Mouse (Mus musculus) myocyte (in vitro differentiated cells): ENCODE results near the gene Hist1h2af. TPM values are rescaled to one million over a fixed set of nuclear protein-coding genes. Genes with fewer than 3 reads are reported as not detected.
"Not testable (repeated sequence)": the region's sequence is repeated elsewhere in the genome, so short reads cannot be mapped to it uniquely, and the experiment has no call there.

Source experiments
- H3K27me3 ChIP-seq: one replicate; pipeline ENCODE4 v1.6.1; 2011; ENCODE audit not compliant: control insufficient read depth, insufficient read depth, insufficient read length
- H3K36me3 ChIP-seq: one replicate; pipeline ENCODE4 v1.6.1; 2011; ENCODE audit not compliant: control insufficient read depth, insufficient read depth
- H3K4me2 ChIP-seq: one replicate; pipeline ENCODE4 v1.6.1; 2011; ENCODE audit warnings: low read depth, control low read depth
- H3K4me3 ChIP-seq: one replicate; pipeline ENCODE4 v1.5.1; 2011; ENCODE audit warnings: mild to moderate bottlenecking, control low read depth, moderate library complexity
- H3K79me2 ChIP-seq: one replicate; pipeline ENCODE4 v1.6.1; 2011; ENCODE audit not compliant: control insufficient read depth, insufficient read depth
- H3ac ChIP-seq: one replicate; pipeline ENCODE4 v1.6.1; 2011; ENCODE audit not compliant: control insufficient read depth, insufficient read length
- CEBPB ChIP-seq: IDR thresholded peaks from 2 replicates; pipeline ENCODE4 v1.6.1; 2011; ENCODE audit warnings: mild to moderate bottlenecking, moderate library complexity; ENCODE audit not compliant: poor library complexity, insufficient read depth, severe bottlenecking
- E2F4 ChIP-seq: IDR thresholded peaks from one replicate; pipeline ENCODE4 v1.6.1; 2011; ENCODE audit warnings: mild to moderate bottlenecking, control low read depth, moderate library complexity; ENCODE audit not compliant: insufficient read depth
- MAX ChIP-seq: IDR thresholded peaks from one replicate; pipeline ENCODE4 v1.6.1; 2011; ENCODE audit warnings: low read depth, mild to moderate bottlenecking, control low read depth
- MYOD1 ChIP-seq, 3 experiments: IDR thresholded peaks; one replicate each; pipeline ENCODE4 v1.6.1; 2011; ENCODE audit warnings: control low read depth in 2 of 3, low read depth in 2 of 3, mild to moderate bottlenecking in 2 of 3, moderate library complexity in 1 of 3; ENCODE audit not compliant: insufficient read length in 2 of 3, control insufficient read depth in 1 of 3
- MYOG ChIP-seq, 3 experiments: IDR thresholded peaks; one replicate each; pipeline ENCODE4 v1.6.1; 2011; ENCODE audit warnings: control low read depth in 2 of 3, low read depth in 2 of 3, mild to moderate bottlenecking in 2 of 3; ENCODE audit not compliant: insufficient read length in 2 of 3, control insufficient read depth in 1 of 3, insufficient read depth in 1 of 3
- POLR2A ChIP-seq: IDR thresholded peaks from one replicate; pipeline ENCODE4 v1.6.1; 2011; ENCODE audit warnings: low read depth, mild to moderate bottlenecking, control low read depth, moderate library complexity; ENCODE audit not compliant: insufficient read length
- POLR2AphosphoS2 ChIP-seq: IDR thresholded peaks from one replicate; pipeline ENCODE4 v1.6.1; 2011; ENCODE audit warnings: low read depth, control low read depth; ENCODE audit not compliant: insufficient read length
- REST ChIP-seq: IDR thresholded peaks from one replicate; pipeline ENCODE4 v1.6.1; 2011; ENCODE audit warnings: mild to moderate bottlenecking, control low read depth, moderate library complexity; ENCODE audit not compliant: insufficient read depth, insufficient read length
- SRF ChIP-seq: IDR thresholded peaks from one replicate; pipeline ENCODE4 v1.6.1; 2011; ENCODE audit warnings: low read depth; ENCODE audit not compliant: control insufficient read depth, insufficient read length
- TCF12 ChIP-seq: IDR thresholded peaks from one replicate; pipeline ENCODE4 v1.6.1; 2011; ENCODE audit warnings: mild to moderate bottlenecking, control low read depth; ENCODE audit not compliant: poor library complexity, insufficient read depth, severe bottlenecking
- USF1 ChIP-seq: IDR thresholded peaks from one replicate; pipeline ENCODE4 v1.6.1; 2011; ENCODE audit warnings: low read depth, mild to moderate bottlenecking, control low read depth, moderate library complexity
- polyA plus RNA-seq: library from polyadenylated mRNA; unstranded; fragments of >200 nt; fragmentation: generic; extraction: Trizol; gene quantifications from one replicate; pipeline ENCODE4 v1.2.1, GENCODE M21; 2012; ENCODE audit warnings: missing spikeins

The Hist1h2af gene
- polyA plus RNA-seq, 1 experiment: 24.4 TPM

DNA sequence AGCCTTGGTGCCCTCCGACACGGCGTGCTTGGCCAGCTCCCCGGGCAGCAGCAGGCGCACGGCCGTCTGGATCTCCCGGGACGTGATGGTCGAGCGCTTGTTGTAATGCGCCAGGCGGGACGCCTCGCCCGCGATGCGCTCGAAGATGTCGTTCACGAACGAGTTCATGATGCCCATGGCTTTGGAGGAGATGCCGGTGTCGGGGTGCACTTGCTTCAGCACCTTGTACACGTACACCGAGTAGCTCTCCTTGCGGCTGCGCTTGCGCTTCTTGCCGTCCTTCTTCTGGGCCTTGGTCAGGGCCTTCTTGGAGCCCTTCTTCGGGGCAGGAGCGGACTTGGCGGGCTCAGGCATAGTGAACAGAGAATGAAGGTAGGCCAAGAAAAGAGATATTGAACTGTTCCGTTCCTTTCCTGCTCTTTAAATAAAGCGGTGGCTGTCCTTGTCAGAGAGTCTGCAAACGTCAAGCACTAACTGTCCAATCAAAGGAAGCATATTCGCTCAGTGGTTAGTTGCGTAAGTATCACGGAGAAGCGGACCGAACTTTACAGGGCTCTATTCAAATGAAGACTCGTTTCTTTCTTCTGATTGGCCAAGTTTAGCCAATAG lies 9.4 kb downstream of the Hist1h2af start, which contains the start of gene Hist1h2bh:
Gene Hist1h2bh (minus strand): TSS at position 394 of the 609 bp plus-strand sequence.
- Histone ChIP-seq H3K4me2 (peak within 1 kb of the TSS; percentile 91), H3K4me3 (peak within 1 kb of the TSS; percentile 37)
- H3K36me3 ChIP-seq, H3K79me2 ChIP-seq, H3K27me3 ChIP-seq, H3ac ChIP-seq: not testable (repeated sequence)
- TF ChIP-seq E2F4 (peak; percentile 68), POLR2A (peak; percentile 65), CEBPB (peak; percentile 95), POLR2AphosphoS2 (peak; percentile 91)

DNA sequence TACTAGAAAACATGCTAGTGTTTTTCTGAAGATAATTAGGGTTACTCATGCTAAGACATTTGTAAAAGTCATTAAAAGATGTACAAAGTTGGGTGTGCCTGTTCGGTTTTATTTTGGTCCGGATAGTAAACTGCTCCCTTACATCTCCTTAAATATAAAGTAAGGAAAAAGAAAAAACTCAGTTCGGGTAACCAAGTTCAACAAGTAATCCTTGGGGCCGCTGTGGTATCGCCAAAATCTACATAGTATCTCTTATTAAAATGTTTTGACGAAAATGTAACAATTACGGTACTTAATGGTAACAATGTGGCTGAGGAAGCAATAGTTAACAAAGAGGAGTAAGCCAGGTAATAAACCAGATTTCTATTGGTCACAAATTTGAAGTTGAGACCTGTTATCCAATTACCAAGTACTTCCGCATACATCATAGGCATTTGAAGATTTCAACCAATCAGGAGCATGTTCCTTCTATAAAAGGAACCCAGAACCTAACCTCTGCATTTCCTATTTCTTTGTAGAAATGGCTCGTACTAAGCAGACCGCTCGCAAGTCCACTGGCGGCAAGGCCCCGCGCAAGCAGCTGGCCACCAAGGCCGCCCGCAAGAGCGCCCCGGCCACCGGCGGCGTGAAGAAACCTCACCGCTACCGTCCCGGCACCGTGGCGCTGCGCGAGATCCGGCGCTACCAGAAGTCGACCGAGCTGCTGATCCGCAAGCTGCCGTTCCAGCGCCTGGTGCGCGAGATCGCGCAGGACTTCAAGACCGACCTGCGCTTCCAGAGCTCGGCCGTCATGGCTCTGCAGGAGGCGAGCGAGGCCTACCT lies 10.5 kb downstream of the Hist1h2af start, which contains the start of gene Hist1h3f:
Gene Hist1h3f (plus strand): TSS at position 88 of the 822 bp plus-strand sequence.
- peak within 1 kb of the TSS; percentile 37 for H3K4me3 ChIP-seq
- no peaks in the 10 kb centered on the region for H3K36me3 ChIP-seq
- H3ac ChIP-seq: no peak within 1 kb of the TSS
- peaks cover 6% of the 10 kb centered on the region for H3K79me2 ChIP-seq
- H3K27me3 ChIP-seq: no peaks in the 10 kb centered on the region
- H3K4me2 ChIP-seq: peak within 1 kb of the TSS; percentile 91
- TF ChIP-seq E2F4 (no peak), MYOG (IDR thresholded peaks at IDR 0.05; ENCODE audit: control insufficient read depth in 1 of 3, insufficient read depth in 1 of 3, insufficient read length in 2 of 3, low read depth in 2 of 3) (peak in 1 of 3 experiments; percentile 22), MAX (no peak), POLR2A (peak; percentile 77), USF1 (no peak), TCF12 (no peak), POLR2AphosphoS2 (peak; percentile 83)

DNA sequence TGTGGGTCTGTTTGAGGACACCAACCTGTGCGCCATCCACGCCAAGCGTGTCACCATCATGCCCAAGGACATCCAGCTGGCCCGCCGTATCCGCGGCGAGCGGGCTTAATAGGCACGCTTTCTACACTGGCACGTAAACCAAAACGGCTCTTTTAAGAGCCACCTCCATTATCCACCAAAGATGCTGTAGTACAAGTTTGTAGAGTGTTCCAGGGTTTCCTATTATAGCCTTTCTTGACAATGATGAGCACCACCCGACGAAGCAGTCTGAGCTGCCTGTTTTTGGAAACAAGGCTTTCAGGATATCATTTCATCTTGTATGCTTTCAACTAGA lies 11.0 kb downstream of the Hist1h2af start:
- not testable (repeated sequence) for H3ac ChIP-seq, H3K36me3 ChIP-seq, H3K27me3 ChIP-seq, H3K79me2 ChIP-seq
- H3K4me2 ChIP-seq: peak overlapping the region; percentile 42
- H3K4me3 ChIP-seq: peak overlapping the region; percentile 37

DNA sequence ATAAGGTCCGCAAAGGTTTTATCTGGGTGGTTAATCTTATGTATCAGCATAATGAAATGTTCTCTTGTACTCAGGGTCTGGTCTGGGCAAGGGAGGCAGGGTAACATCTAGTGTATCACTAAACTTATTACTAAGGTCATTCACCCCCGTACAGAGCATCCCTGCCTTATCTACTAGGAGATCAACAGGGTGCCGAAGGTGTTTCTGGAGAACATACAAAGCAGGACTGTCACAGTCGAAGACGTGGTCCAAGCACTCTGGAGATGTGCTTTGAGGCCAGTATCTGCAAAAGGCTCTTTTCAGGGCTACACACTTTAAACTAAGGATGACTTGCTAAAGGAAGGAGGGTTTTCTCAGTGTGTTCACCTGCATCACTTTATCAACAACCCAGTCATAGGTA lies 13.0 kb downstream of the Hist1h2af start:
- Histone ChIP-seq H3K79me2 (peaks cover 4% of the 10 kb centered on the region), H3K36me3 (no peaks in the 10 kb centered on the region), H3K27me3 (no peaks in the 10 kb centered on the region), H3ac (no peak overlapping the region), H3K4me3 (no peak overlapping the region), H3K4me2 (no peak overlapping the region)
- TF ChIP-seq REST: no peak
- TF ChIP-seq POLR2A: no peak
- no peak for TF ChIP-seq MYOD1 (IDR thresholded peaks at IDR 0.05; ENCODE audit: control insufficient read depth in 1 of 3, insufficient read length in 2 of 3, low read depth in 2 of 3)
- no peak for TF ChIP-seq SRF
- no peak for TF ChIP-seq CEBPB
- TF ChIP-seq USF1: no peak
- no peak for TF ChIP-seq MAX

DNA sequence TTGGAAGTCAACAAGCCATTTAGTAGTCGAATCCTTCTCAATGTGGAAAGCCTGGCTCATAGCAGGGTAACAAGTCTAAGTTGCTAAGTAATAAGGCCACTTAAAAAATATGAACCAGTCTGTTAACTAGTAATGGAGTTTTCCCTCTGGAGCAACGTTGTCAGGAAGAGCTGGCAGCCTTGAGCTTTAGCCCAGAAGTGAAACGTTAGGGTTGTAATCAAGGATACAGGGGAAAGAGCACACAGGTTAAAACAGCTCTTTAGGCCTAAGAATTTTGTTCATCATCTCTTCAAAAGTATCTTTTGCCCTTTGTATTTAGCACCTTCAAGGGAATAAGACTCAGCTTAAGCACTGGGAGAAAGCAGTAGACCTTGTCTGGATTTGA lies 17.0 kb downstream of the Hist1h2af start:
- Histone ChIP-seq H3K4me3 (peak overlapping the region; percentile 17), H3K27me3 (no peaks in the 10 kb centered on the region), H3K36me3 (no peaks in the 10 kb centered on the region), H3K4me2 (peak overlapping the region; percentile 62), H3ac (no peak overlapping the region), H3K79me2 (no peaks in the 10 kb centered on the region)
- TF ChIP-seq POLR2AphosphoS2 (peak; percentile 47), SRF (no peak)
